Mouse (Mus musculus): ENCODE data around the gene Il22. TPM values are rescaled to one million over a fixed set of nuclear protein-coding genes. Genes with fewer than 3 reads are reported as not detected.
"Not testable (repeated sequence)": the region's sequence is repeated elsewhere in the genome, so short reads cannot be mapped to it uniquely, and the experiment has no call there.

Il22 gene
- total and polyA plus RNA-seq, 3 experiments, result not detected

DNA sequence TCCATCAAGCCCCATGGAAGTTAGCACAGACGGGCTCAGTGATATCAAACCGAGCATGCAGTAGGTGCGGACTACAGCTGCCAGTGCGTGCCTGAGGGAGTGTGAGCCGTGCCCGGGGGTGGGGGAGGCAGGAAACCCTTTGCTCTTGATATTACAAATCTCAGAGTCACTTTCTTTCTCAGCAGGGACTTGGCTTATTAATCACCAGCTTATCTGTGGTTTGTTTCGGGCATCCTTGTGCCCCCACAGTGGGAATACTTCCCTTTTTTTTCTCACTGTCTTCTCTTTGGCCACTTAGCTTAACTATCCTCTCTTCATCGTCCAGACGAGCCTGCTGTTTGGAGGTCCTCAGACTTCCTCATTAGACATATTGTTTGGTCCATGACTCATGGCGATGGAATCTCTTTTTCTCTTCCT is 26.0 kb upstream of the Il22 start:
- 35% methylated on average over 10 of the region's 10 CpGs for WGBS

GRCm38 (mm10) chr10:118179265-118179664 is 25.5 kb upstream of the Il22 start:
- TF ChIP-seq CTCF (IDR thresholded peaks at IDR 0.05) (no peak), POLR2A (IDR thresholded peaks at IDR 0.05; ENCODE audit: insufficient read depth, low read depth, low read length) (no peak), EP300 (IDR thresholded peaks at IDR 0.05; ENCODE audit: insufficient read depth, low read depth, low read length) (no peak)
- 85% methylated on average over 11 of the region's 11 CpGs for WGBS
- Histone ChIP-seq H3K27me3 (ENCODE audit: control insufficient read depth, insufficient read depth, low read length) (no peaks in the 10 kb centered on the region), H3K27ac (no peak overlapping the region), H3K4me1 (ENCODE audit: control insufficient read depth, insufficient read depth, low read length) (no peaks in the 10 kb centered on the region), H3K9ac (ENCODE audit: low read depth, low read length) (no peak overlapping the region), H3K36me3 (ENCODE audit: control insufficient read depth, insufficient read depth, low read length) (no peaks in the 10 kb centered on the region), H3K79me2 (replicated peaks; ENCODE audit: control insufficient read depth, insufficient read depth, low read length) (no peaks in the 10 kb centered on the region), H3K4me3 (no peak overlapping the region)
- intact Hi-C loops (cut with DNase I), result no loop called here
- no peak for DNase-seq

More for the DNA sequence above, 26.0 kb upstream of the Il22 start:
- no peaks in the 10 kb centered on the region for H3K27me3 ChIP-seq (ENCODE audit: control insufficient read depth, insufficient read depth, low read length)
- H3K4me1 ChIP-seq (ENCODE audit: control insufficient read depth, insufficient read depth, low read length), result no peaks in the 10 kb centered on the region
- H3K79me2 ChIP-seq (replicated peaks; ENCODE audit: control insufficient read depth, insufficient read depth, low read length), result no peaks in the 10 kb centered on the region
- no peaks in the 10 kb centered on the region for H3K36me3 ChIP-seq (ENCODE audit: control insufficient read depth, insufficient read depth, low read length)
- no peak for TF ChIP-seq EP300 (IDR thresholded peaks at IDR 0.05; ENCODE audit: insufficient read depth, low read depth, low read length)
- TF ChIP-seq POLR2A (IDR thresholded peaks at IDR 0.05; ENCODE audit: insufficient read depth, low read depth, low read length), result no peak
- no peak for TF ChIP-seq CTCF (IDR thresholded peaks at IDR 0.05)
- no peak overlapping the region for H3K4me3 ChIP-seq
- intact Hi-C loops (cut with DNase I), result no loop called here
- no peak for DNase-seq
- no peak overlapping the region for H3K27ac ChIP-seq
- no peak overlapping the region for H3K9ac ChIP-seq (ENCODE audit: low read depth, low read length)

- 15% methylated on average over 3 of the region's 3 CpGs for WGBS
- H3K27ac ChIP-seq, result not testable (repeated sequence)
Measured at GRCm38 (mm10) chr10:118195150-118195549, 9.6 kb upstream of the Il22 start.

GRCm38 (mm10) chr10:118215719-118216393 is 11.1 kb downstream of the Il22 start:
- H3K36me3 ChIP-seq (ENCODE audit: control insufficient read depth, insufficient read depth, low read length); H3K27ac ChIP-seq; H3K4me1 ChIP-seq (ENCODE audit: control insufficient read depth, insufficient read depth, low read length); DNase-seq; intact Hi-C loops (cut with DNase I); H3K79me2 ChIP-seq (replicated peaks; ENCODE audit: control insufficient read depth, insufficient read depth, low read length); H3K9ac ChIP-seq (ENCODE audit: low read depth, low read length); H3K27me3 ChIP-seq (ENCODE audit: control insufficient read depth, insufficient read depth, low read length); H3K4me3 ChIP-seq: not testable (repeated sequence)
- 80% methylated on average over 2 of the region's 4 CpGs for WGBS

More at GRCm38 (mm10) chr10:118195150-118195549, 9.6 kb upstream of the Il22 start:
- H3K9ac ChIP-seq (ENCODE audit: low read depth, low read length); DNase-seq; H3K4me3 ChIP-seq; H3K79me2 ChIP-seq (replicated peaks; ENCODE audit: control insufficient read depth, insufficient read depth, low read length); intact Hi-C loops (cut with DNase I); H3K27me3 ChIP-seq (ENCODE audit: control insufficient read depth, insufficient read depth, low read length); H3K4me1 ChIP-seq (ENCODE audit: control insufficient read depth, insufficient read depth, low read length); H3K36me3 ChIP-seq (ENCODE audit: control insufficient read depth, insufficient read depth, low read length): not testable (repeated sequence)

GRCm38 (mm10) chr10:118227629-118228028 is 22.9 kb downstream of the Il22 start:
- intact Hi-C loops (cut with DNase I); H3K79me2 ChIP-seq (replicated peaks; ENCODE audit: control insufficient read depth, insufficient read depth, low read length); H3K27me3 ChIP-seq (ENCODE audit: control insufficient read depth, insufficient read depth, low read length); H3K27ac ChIP-seq; H3K36me3 ChIP-seq (ENCODE audit: control insufficient read depth, insufficient read depth, low read length); H3K4me1 ChIP-seq (ENCODE audit: control insufficient read depth, insufficient read depth, low read length); H3K4me3 ChIP-seq; H3K9ac ChIP-seq (ENCODE audit: low read depth, low read length); DNase-seq: not testable (repeated sequence)
- 100% methylated on average over 1 of the region's 2 CpGs for WGBS

DNA sequence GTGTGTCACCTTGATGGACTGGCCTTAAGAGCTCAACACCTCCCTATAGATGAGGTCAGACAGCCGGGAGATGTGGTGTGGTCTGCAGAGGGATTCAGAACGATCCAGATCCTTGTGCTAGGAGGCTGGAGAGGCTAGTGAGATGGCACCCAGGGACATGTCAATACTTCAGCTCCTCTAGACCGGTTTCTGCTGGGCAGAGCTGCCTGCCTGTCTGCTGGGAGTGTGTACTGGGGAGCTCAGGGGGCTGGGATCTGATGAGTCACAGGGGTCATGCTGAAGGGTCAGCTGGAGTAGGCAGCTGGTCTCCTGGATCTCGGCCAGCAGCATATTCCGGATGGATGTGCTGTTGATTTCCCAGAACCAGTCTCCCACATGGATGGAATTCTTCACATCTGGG is 27.9 kb downstream of the Il22 start:
- 44% methylated on average over 3 of the region's 5 CpGs for WGBS

DNA sequence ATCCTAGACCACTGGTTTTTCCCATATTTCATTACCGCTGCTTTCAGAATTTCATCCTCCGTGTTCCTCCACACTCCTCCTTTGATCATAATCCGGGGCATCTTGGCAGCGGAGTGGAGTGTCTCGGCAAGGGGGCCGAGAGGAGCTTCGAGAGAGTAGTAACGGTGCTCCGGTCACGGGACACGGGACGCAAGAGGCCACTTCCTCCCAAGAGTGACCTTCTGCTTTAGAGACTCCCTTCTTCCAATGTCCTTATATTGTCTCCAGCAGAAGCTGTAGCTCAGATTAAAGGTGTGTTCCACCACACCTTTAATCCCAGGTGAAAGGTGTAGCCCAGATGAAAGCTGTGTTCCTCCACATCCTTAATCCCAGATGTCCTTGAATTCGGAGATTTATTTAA is 35.9 kb downstream of the Il22 start, which contains the start of gene Gm32717:
Gene Gm32717, minus strand, starts transcription at position 101 of the 400 bp plus-strand sequence.
- H3K9ac ChIP-seq (ENCODE audit: low read depth, low read length), result not testable (repeated sequence)

More for the DNA sequence above, 27.9 kb downstream of the Il22 start:
- H3K9ac ChIP-seq (ENCODE audit: low read depth, low read length); H3K27ac ChIP-seq; H3K4me1 ChIP-seq (ENCODE audit: control insufficient read depth, insufficient read depth, low read length); DNase-seq; H3K36me3 ChIP-seq (ENCODE audit: control insufficient read depth, insufficient read depth, low read length); H3K27me3 ChIP-seq (ENCODE audit: control insufficient read depth, insufficient read depth, low read length); H3K4me3 ChIP-seq; intact Hi-C loops (cut with DNase I); H3K79me2 ChIP-seq (replicated peaks; ENCODE audit: control insufficient read depth, insufficient read depth, low read length): not testable (repeated sequence)

DNA sequence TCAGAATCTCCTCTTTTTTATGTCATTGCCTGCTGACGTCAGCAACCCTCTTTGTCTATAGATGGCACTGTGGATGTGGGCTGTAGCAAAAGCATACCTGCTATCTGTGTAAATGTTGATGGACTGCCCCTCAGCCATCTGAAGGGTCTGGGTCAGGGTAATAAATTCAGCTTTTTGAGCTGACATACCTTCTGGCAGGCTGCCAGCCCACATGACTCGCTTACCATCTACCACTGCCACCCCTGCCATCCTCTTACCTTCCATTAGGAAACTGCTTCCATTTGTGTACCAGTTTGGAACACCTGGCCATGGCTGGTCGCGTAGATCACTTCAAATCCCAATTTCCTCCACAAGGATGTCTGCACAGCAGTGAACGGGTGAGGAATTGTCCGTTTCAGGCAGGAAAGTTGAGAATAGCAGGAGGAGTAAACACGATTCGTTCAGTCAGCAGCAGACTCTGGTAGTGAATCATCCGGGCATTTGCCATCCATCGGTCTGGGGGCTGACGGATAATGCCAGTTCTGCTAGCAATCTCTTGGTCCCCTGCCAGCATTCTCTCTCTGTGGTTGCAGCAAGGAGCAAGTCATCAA is 44.4 kb downstream of the Il22 start:
- intact Hi-C loops (cut with DNase I); H3K4me3 ChIP-seq; H3K27ac ChIP-seq; H3K27me3 ChIP-seq (ENCODE audit: control insufficient read depth, insufficient read depth, low read length); H3K79me2 ChIP-seq (replicated peaks; ENCODE audit: control insufficient read depth, insufficient read depth, low read length); H3K9ac ChIP-seq (ENCODE audit: low read depth, low read length); DNase-seq; H3K4me1 ChIP-seq (ENCODE audit: control insufficient read depth, insufficient read depth, low read length); H3K36me3 ChIP-seq (ENCODE audit: control insufficient read depth, insufficient read depth, low read length): not testable (repeated sequence)
- WGBS, result 63% methylated on average over 11 of the region's 11 CpGs

More for the DNA sequence above, 35.9 kb downstream of the Il22 start, which contains the start of gene Gm32717:
- H3K36me3 ChIP-seq (ENCODE audit: control insufficient read depth, insufficient read depth, low read length); H3K27ac ChIP-seq; H3K4me1 ChIP-seq (ENCODE audit: control insufficient read depth, insufficient read depth, low read length); intact Hi-C loops (cut with DNase I); H3K79me2 ChIP-seq (replicated peaks; ENCODE audit: control insufficient read depth, insufficient read depth, low read length); DNase-seq; H3K27me3 ChIP-seq (ENCODE audit: control insufficient read depth, insufficient read depth, low read length); H3K4me3 ChIP-seq: not testable (repeated sequence)
- WGBS, result no CpG with 5 or more reads among the region's 13 CpGs

All from heart, adult 2 months (tissue).